Mouse (Mus musculus) small intestine, adult 2 months (tissue): ENCODE results near the gene Tesk2. TPM values are rescaled to one million over a fixed set of nuclear protein-coding genes. Genes with fewer than 3 reads are reported as not detected.

ENCODE experiments used
- H3K27ac ChIP-seq: fragments of 200-500 bp; 2 replicates; pipeline ENCODE4 v1.5.1; 2012; ENCODE audit warnings: low read depth, low read length, control low read depth, inconsistent platforms; ENCODE audit not compliant: insufficient read depth
- H3K27me3 ChIP-seq: fragments of 200-500 bp; 2 replicates; pipeline ENCODE4 v1.6.1; 2012; ENCODE audit warnings: mild to moderate bottlenecking, moderate library complexity, low read length, inconsistent platforms; ENCODE audit not compliant: control insufficient read depth, insufficient read depth
- H3K36me3 ChIP-seq: fragments of 200-500 bp; 2 replicates; pipeline ENCODE4 v1.6.1; 2012; ENCODE audit warnings: mild to moderate bottlenecking, low read length, control low read depth, inconsistent platforms; ENCODE audit not compliant: control insufficient read depth, insufficient read depth
- H3K4me1 ChIP-seq: fragments of 200-500 bp; 2 replicates; pipeline ENCODE4 v1.6.1; 2012; ENCODE audit warnings: low read length, inconsistent platforms, mixed read lengths; ENCODE audit not compliant: control insufficient read depth, insufficient read depth, insufficient read length
- H3K4me3 ChIP-seq: fragments of 200-500 bp; 2 replicates; pipeline ENCODE4 v1.5.1; 2012; ENCODE audit warnings: low read depth, mild to moderate bottlenecking, control low read depth, inconsistent platforms, low read length, moderate library complexity
- CTCF ChIP-seq: fragments of 200-500 bp; IDR thresholded peaks from 2 replicates; pipeline ENCODE4 v1.5.1; 2012; ENCODE audit warnings: low read depth, mild to moderate bottlenecking, control low read depth, inconsistent platforms, low read length, moderate library complexity, mixed read lengths; ENCODE audit not compliant: insufficient replicate concordance, insufficient read length; ENCODE audit errors: extremely low read depth
- POLR2A ChIP-seq: fragments of 200-500 bp; IDR thresholded peaks from 2 replicates; pipeline ENCODE4 v1.6.1; 2012; ENCODE audit warnings: low read depth, mild to moderate bottlenecking, control low read depth, inconsistent platforms, low read length, moderate library complexity
- WGBS: fragments of 180-500 bp; shearing (Covaris S2); methylation state at CpG from one replicate; pipeline ENCODE4 v1.1.7; 2018; 5-methylcytosine and 5-hydroxymethylcytosine counted together
- polyA plus RNA-seq: library from polyadenylated mRNA; depleted of rRNA; stranded (reverse); fragments of >200 nt; gene quantifications from 2 replicates; pipeline ENCODE4 v1.2.3, GENCODE M21; 2012

Gene Tesk2
- polyA plus RNA-seq, 1 experiment, result 25.6 TPM

GRCm38 (mm10) chr4:116807197-116808129 is 86.7 kb downstream of the Tesk2 start, which contains the start of the genes Toe1 and Mutyh:
Gene Toe1, minus strand, starts transcription at chr4:116807640.
Gene Mutyh, plus strand, starts transcription at chr4:116807723.
- Histone ChIP-seq H3K36me3 (peaks cover 33% of the 10 kb centered on the region), H3K4me1 (peaks cover 3% of the 10 kb centered on the region; the same call in 1 of the 2 replicates), H3K4me3 (peak within 1 kb of the TSS; percentile 88), H3K27me3 (no peaks in the 10 kb centered on the region), H3K27ac (peak within 1 kb of the TSS; percentile 83)
- TF ChIP-seq POLR2A (peak; percentile 44; the same call in 1 of the 2 replicates), CTCF (no peak)
- 1% methylated on average over 58 of the region's 58 CpGs for WGBS

- peaks cover 3% of the 10 kb centered on the region; the same call in 1 of the 2 replicates for H3K4me1 ChIP-seq
- no peak overlapping the region for H3K4me3 ChIP-seq
- H3K36me3 ChIP-seq, result peaks cover 2% of the 10 kb centered on the region; the same call in 1 of the 2 replicates
- TF ChIP-seq CTCF, result no peak
- TF ChIP-seq POLR2A, result no peak
- H3K27me3 ChIP-seq, result no peaks in the 10 kb centered on the region
- no peak overlapping the region for H3K27ac ChIP-seq
- 39% methylated on average over 3 of the region's 3 CpGs for WGBS
Observed at GRCm38 (mm10) chr4:116811012-116811411, 90.3 kb downstream of the Tesk2 start.

DNA sequence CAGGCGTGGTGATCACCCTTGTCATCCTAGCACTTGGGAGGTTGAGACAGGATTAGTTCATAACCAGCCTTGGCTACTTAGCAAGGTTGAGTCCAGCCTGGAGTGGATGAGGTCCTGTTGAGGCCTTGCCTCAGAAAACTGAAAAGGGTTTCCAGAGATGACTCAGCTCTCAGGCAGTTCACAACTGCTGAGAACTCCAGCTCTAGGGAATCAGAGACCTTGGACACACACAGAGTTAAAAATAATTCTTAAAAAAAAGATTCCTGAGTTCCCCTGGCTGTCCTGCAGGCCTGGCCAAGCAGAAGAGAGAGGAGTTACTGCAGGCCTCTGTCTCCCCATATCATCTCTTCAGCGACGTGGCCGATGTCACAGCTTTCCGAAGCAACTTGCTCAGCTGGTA is 94.5 kb downstream of the Tesk2 start:
- TF ChIP-seq CTCF (no peak), POLR2A (no peak)
- Histone ChIP-seq H3K36me3 (no peaks in the 10 kb centered on the region), H3K4me3 (no peak overlapping the region), H3K4me1 (peaks cover 2% of the 10 kb centered on the region; the same call in 1 of the 2 replicates), H3K27ac (no peak overlapping the region), H3K27me3 (no peaks in the 10 kb centered on the region)
- WGBS, result 91% methylated on average over 5 of the region's 5 CpGs

DNA sequence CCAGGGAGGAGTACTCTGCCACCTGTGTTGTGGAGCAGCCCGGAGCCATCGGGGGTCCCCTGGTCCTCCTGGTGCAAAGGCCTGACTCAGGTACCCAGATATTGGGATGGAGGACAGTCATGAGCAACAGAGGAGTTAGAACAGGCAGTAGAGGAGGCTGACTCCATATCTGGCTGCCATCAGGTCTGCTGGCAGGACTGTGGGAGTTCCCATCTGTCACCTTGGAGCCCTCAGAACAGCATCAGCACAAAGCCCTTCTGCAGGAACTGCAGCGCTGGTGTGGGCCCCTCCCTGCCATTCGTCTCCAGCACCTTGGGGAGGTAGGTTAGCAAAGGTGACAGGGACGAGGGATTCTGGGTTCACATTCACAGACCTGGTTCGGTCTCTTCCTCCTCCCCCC is 96.7 kb downstream of the Tesk2 start:
- H3K27ac ChIP-seq, result no peak overlapping the region
- no peaks in the 10 kb centered on the region for H3K27me3 ChIP-seq
- H3K4me3 ChIP-seq, result no peak overlapping the region
- H3K36me3 ChIP-seq, result no peaks in the 10 kb centered on the region
- peaks cover 13% of the 10 kb centered on the region for H3K4me1 ChIP-seq
- WGBS, result 95% methylated on average over 6 of the region's 6 CpGs
- no peak for TF ChIP-seq POLR2A
- no peak for TF ChIP-seq CTCF

- Histone ChIP-seq H3K4me3 (peak overlapping the region; percentile 70), H3K27me3 (no peaks in the 10 kb centered on the region), H3K36me3 (no peaks in the 10 kb centered on the region), H3K4me1 (peaks cover 24% of the 10 kb centered on the region), H3K27ac (no peak overlapping the region)
- 45% methylated on average over 32 of the region's 32 CpGs for WGBS
- no peak for TF ChIP-seq POLR2A
- no peak for TF ChIP-seq CTCF
Observed at GRCm38 (mm10) chr4:116819968-116820901, 99.5 kb downstream of the Tesk2 start.

DNA sequence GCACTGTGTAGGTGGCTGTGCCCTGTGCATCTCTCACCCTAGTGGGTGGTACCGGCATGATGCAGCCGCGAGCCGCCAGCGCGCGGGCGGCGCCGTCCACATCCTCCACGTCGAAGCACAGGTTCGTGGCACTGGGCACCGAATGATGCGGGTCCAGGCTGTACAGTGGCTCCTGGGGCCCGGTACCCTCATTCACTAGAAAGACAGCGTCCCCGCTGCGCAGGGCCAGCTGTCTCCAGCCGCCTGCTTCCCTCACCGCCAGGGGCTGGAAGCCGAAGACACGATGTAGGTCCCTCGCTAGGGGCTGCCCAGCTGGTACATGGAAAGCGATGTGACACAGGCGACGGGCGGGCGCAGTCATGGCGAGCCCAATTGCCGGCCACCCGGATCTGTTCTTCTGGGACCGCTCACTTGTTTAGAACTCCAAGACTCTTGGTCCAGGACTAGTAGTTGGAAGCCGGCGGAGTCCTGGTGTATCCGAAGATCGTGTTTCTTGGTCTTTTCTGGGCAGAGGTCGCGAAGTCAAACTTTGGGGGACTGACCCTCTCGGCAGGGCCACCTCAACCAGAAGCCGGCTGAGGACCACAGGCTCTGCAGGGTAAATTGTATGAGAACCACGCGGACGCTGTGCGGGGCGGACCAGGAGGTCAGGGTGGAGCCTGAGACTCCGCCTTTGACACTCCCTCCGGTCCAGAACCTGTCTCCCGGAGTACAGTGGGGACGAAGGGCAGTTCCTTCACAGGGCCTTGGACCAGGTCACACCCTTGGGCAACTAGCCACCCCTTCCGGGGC is 100.3 kb downstream of the Tesk2 start:
- WGBS, result under 1% methylated on average over 51 of the region's 51 CpGs
- Histone ChIP-seq H3K27ac (no peak overlapping the region), H3K36me3 (no peaks in the 10 kb centered on the region), H3K4me3 (peak overlapping the region; percentile 70), H3K27me3 (no peaks in the 10 kb centered on the region), H3K4me1 (peaks cover 31% of the 10 kb centered on the region)
- TF ChIP-seq POLR2A (no peak), CTCF (peak; percentile 34; the same call in 1 of the 2 replicates)
